Mouse (Mus musculus): ENCODE data around the gene Hspb1. TPM values are rescaled to one million over a fixed set of nuclear protein-coding genes. Genes with fewer than 3 reads are reported as not detected.
A peak's percentile ranks its signal among the peaks of the same experiment; 100 is the strongest.

The Hspb1 gene
- polyA plus RNA-seq, 1 experiment, result 71.0 TPM

DNA sequence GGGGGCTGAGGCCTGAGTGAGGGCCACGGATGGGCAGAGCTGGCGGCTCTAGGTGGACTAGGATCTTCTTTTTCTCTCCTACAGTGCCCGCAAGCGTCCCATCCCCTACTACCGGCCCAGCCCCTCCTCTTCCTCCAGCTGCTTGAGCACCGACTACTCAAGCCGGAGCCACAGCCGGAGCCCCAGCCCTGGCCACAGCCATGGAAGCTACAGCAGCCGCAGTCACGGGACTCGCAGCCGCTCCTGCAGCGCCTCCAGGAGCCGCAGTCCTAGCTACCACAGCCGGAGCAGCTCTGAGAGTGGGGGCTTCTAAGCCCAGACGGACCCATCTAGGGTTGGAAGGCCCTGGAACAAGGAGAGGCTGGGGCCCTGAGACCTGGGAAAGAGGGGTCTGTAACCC lies 14.7 kb upstream of the Hspb1 start:
- WGBS, result 10% methylated on average over 16 of the region's 16 CpGs
- Histone ChIP-seq H3K27ac (ENCODE audit: control insufficient read depth, insufficient read depth, low read depth, low read length, poor library complexity) (no peak overlapping the region), H3K4me3 (replicated peaks; ENCODE audit: control insufficient read depth, low read depth, low read length) (no peak overlapping the region), H3K4me1 (ENCODE audit: control insufficient read depth, insufficient read depth, low read length) (no peaks in the 10 kb centered on the region; the same call in 1 of the 2 replicates)
- TF ChIP-seq CTCF (IDR thresholded peaks at IDR 0.05; ENCODE audit: control insufficient read depth, insufficient read depth, low read length) (no peak), POLR2A (IDR thresholded peaks at IDR 0.05; ENCODE audit: borderline replicate concordance, control insufficient read depth, low read depth, low read length) (no peak)

DNA sequence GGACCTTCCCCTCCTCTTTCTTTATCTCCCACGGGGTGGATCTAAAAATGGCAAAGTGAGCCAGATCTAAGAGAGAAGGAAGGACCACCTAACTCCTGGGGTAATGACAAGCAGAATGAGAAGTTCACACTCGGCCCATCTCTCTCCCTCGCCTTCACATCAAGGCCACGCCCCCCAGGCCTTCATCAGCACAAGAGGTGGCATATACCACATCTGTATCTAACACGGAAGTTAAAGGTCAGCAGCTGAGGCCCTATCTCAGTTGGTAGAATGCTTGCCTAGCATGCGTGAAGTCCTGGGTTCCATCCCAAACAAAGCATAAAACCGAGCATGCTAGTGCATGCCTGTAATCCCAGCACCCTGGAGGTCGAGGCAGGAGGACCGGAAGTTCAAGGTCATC lies 14.0 kb upstream of the Hspb1 start:
- Histone ChIP-seq H3K4me1 (ENCODE audit: control insufficient read depth, insufficient read depth, low read length) (no peaks in the 10 kb centered on the region; the same call in 1 of the 2 replicates), H3K4me3 (replicated peaks; ENCODE audit: control insufficient read depth, low read depth, low read length) (no peak overlapping the region), H3K27ac (ENCODE audit: control insufficient read depth, insufficient read depth, low read depth, low read length, poor library complexity) (no peak overlapping the region)
- TF ChIP-seq CTCF (IDR thresholded peaks at IDR 0.05; ENCODE audit: control insufficient read depth, insufficient read depth, low read length), result no peak
- no peak for TF ChIP-seq POLR2A (IDR thresholded peaks at IDR 0.05; ENCODE audit: borderline replicate concordance, control insufficient read depth, low read depth, low read length)
- WGBS, result 59% methylated on average over 9 of the region's 9 CpGs

DNA sequence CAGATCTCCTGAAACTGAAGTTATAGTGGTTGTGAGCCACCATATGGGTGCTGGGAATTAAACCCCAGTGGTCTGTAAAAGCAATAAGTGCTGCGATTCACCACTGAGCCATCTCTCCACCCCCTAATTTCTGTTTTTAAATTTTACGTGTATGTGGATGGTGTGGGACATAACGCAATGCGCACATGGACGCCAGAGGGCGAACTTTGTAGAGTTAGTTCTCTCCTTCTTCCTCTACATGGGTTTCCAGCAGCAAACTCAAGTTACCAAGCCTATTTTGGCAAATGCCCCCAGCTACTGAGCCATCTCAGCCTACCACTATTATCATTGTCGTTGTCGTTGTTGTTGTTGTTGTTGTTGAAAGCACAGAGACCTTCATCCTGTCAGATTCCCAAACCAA lies 10.5 kb upstream of the Hspb1 start:
- 4% methylated on average over 8 of the region's 8 CpGs for WGBS
- H3K27ac ChIP-seq (ENCODE audit: control insufficient read depth, insufficient read depth, low read depth, low read length, poor library complexity), result no peak overlapping the region
- TF ChIP-seq CTCF (IDR thresholded peaks at IDR 0.05; ENCODE audit: control insufficient read depth, insufficient read depth, low read length), result peak; percentile 50
- no peak for TF ChIP-seq POLR2A (IDR thresholded peaks at IDR 0.05; ENCODE audit: borderline replicate concordance, control insufficient read depth, low read depth, low read length)
- no peaks in the 10 kb centered on the region; the same call in 1 of the 2 replicates for H3K4me1 ChIP-seq (ENCODE audit: control insufficient read depth, insufficient read depth, low read length)
- H3K4me3 ChIP-seq (replicated peaks; ENCODE audit: control insufficient read depth, low read depth, low read length), result no peak overlapping the region

DNA sequence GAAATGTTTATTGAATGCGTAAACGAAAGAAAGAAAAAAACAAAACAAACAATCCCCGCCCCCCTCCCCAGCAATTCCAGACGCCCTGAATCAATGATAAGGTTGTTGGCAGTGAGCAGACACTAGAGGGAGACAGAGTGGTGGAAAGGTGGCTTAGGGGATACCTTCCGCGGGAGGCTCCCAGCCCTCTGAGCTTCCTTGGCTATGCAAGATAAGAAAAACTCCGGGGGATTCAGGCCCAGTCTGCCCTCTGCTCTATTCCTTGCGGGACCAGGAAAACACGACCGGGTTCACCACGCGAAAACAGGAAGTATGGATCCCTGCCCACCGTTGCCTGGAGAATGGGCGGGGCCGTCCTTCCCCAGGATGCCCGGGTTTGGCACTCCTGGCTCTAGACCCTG lies 9.9 kb upstream of the Hspb1 start:
- TF ChIP-seq CTCF (IDR thresholded peaks at IDR 0.05; ENCODE audit: control insufficient read depth, insufficient read depth, low read length) (peak; percentile 51), POLR2A (IDR thresholded peaks at IDR 0.05; ENCODE audit: borderline replicate concordance, control insufficient read depth, low read depth, low read length) (no peak)
- H3K4me3 ChIP-seq (replicated peaks; ENCODE audit: control insufficient read depth, low read depth, low read length), result no peak overlapping the region
- WGBS, result 2% methylated on average over 16 of the region's 16 CpGs

DNA sequence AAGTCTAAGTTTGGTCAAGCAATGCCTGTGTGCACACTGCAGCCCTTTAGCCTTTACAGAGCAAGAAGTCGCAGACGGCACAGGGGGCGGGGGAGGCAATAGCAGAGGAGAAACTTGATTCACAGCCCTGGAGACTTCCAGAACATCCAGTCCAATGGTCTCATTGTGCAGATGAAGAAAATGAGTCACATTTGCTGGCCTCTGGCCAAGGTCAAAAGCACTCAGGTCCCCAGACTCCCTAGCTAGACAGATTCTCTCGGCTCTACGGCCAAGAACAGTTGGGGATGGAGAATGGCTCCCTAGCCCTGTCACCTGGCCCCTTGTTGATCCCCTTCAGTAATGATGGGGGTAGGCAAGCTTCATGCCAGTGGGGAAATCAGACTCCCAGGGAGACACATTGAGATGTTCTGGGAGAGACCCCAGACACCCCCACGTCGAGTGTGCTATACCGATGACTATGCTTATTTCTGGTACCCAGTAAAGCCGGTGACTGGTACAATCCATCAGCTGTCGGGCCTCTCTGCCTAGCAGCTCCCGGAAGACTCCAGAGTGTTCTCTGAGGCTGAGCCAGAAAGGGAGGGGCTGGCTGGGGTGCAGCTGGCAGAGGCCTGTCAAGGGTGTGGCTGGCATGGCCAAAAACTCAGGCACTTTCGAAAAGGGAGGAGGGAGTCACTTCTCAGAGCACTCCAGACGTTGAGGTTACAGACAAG lies 8.1 kb upstream of the Hspb1 start:
- TF ChIP-seq POLR2A (IDR thresholded peaks at IDR 0.05; ENCODE audit: borderline replicate concordance, control insufficient read depth, low read depth, low read length), result no peak
- no peak for TF ChIP-seq CTCF (IDR thresholded peaks at IDR 0.05; ENCODE audit: control insufficient read depth, insufficient read depth, low read length)
- Histone ChIP-seq H3K27ac (ENCODE audit: control insufficient read depth, insufficient read depth, low read depth, low read length, poor library complexity) (no peak overlapping the region), H3K4me3 (replicated peaks; ENCODE audit: control insufficient read depth, low read depth, low read length) (no peak overlapping the region), H3K4me1 (ENCODE audit: control insufficient read depth, insufficient read depth, low read length) (no peaks in the 10 kb centered on the region; the same call in 1 of the 2 replicates)
- 21% methylated on average over 13 of the region's 13 CpGs for WGBS

More for the DNA sequence above, 9.9 kb upstream of the Hspb1 start:
- Histone ChIP-seq H3K4me1 (ENCODE audit: control insufficient read depth, insufficient read depth, low read length) (no peaks in the 10 kb centered on the region; the same call in 1 of the 2 replicates), H3K27ac (ENCODE audit: control insufficient read depth, insufficient read depth, low read depth, low read length, poor library complexity) (no peak overlapping the region)

DNA sequence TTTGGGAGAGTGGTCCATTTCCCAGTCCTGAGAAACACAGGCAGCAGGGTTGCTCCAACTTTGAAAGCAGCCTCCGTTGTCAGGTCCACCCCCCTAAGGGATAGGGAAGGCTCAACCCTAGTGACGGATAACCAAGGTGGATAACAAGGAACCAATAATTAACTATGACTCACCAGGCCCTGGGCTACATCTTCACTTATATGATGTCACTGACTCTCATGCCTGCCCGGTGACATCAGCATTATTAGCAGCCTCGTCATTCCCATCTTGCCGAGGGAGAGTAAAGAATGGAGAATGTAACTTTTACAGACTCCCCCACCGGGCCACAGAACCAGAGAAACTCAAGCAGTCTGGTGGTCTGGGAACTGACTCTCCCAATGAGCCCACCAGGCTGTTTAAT lies 3.1 kb upstream of the Hspb1 start:
- TF ChIP-seq CTCF (IDR thresholded peaks at IDR 0.05; ENCODE audit: control insufficient read depth, insufficient read depth, low read length) (no peak), POLR2A (IDR thresholded peaks at IDR 0.05; ENCODE audit: borderline replicate concordance, control insufficient read depth, low read depth, low read length) (no peak)
- WGBS, result 80% methylated on average over 6 of the region's 6 CpGs
- Histone ChIP-seq H3K4me3 (replicated peaks; ENCODE audit: control insufficient read depth, low read depth, low read length) (no peak overlapping the region), H3K4me1 (ENCODE audit: control insufficient read depth, insufficient read depth, low read length) (no peaks in the 10 kb centered on the region), H3K27ac (ENCODE audit: control insufficient read depth, insufficient read depth, low read depth, low read length, poor library complexity) (no peak overlapping the region)

DNA sequence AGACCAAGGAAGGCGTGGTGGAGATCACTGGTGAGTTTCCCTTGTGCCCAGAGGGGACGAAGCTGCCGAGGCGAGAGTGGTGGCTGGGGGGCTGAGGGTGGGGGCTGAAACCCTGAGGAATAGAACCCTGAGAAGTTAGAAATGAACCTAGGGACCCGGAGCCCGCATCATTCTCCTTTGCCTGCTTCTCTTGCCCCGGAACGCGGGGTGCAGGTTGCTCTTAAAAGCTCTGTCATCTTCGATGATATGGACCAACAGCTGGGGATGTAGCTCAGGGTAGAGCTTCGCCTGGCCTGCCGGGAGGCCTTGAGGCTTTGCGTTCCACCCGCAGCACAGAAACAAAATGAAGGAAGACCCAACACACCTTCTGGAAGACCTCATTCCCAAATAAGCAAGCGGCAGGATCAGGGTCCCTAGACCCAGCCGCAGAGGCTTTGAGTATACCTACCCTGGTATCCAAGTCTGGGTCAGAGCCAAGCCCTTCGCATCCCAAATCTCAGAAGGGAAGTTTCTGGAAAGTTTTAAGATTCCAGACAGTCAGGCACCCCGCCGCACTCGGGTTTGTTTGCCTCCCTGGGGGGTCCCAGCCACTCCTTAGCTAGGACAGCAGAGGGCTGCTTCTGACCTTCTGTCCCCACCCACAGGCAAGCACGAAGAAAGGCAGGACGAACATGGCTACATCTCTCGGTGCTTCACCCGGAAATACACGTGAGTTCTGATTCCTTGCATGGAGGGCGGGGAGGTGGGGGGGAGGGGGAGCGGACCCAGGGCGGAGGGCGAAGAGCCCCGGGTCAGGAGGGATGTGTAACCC lies 891 bp downstream of the Hspb1 start:
- no peaks in the 10 kb centered on the region for H3K4me1 ChIP-seq (ENCODE audit: control insufficient read depth, insufficient read depth, low read length)
- no peak for TF ChIP-seq CTCF (IDR thresholded peaks at IDR 0.05; ENCODE audit: control insufficient read depth, insufficient read depth, low read length)
- TF ChIP-seq POLR2A (IDR thresholded peaks at IDR 0.05; ENCODE audit: borderline replicate concordance, control insufficient read depth, low read depth, low read length), result no peak
- no peak overlapping the region for H3K27ac ChIP-seq (ENCODE audit: control insufficient read depth, insufficient read depth, low read depth, low read length, poor library complexity)
- 6% methylated on average over 30 of the region's 30 CpGs for WGBS
- no peak overlapping the region for H3K4me3 ChIP-seq (replicated peaks; ENCODE audit: control insufficient read depth, low read depth, low read length)

DNA sequence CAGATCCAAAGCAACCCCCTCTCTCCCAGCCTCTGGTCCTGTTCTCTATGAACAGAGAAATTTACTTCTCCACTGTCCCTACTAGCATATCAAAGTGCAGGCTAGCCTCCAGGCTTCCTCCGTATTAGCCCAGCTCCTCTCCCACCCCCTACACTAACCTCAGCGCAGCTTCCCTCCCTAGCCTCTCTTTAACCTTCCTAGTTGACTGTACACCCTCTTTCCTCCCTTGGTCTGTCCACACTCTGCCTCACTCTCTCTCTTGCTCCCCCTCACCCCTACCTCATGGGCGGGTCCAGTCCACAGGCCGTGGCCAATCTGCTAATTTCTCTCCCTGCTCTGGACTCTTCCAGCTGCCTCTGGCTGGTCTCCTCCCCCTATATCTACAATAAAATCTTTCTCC lies 2.6 kb downstream of the Hspb1 start:
- Histone ChIP-seq H3K4me1 (ENCODE audit: control insufficient read depth, insufficient read depth, low read length) (no peaks in the 10 kb centered on the region), H3K4me3 (replicated peaks; ENCODE audit: control insufficient read depth, low read depth, low read length) (no peak overlapping the region), H3K27ac (ENCODE audit: control insufficient read depth, insufficient read depth, low read depth, low read length, poor library complexity) (no peak overlapping the region)
- TF ChIP-seq POLR2A (IDR thresholded peaks at IDR 0.05; ENCODE audit: borderline replicate concordance, control insufficient read depth, low read depth, low read length), result no peak
- no peak for TF ChIP-seq CTCF (IDR thresholded peaks at IDR 0.05; ENCODE audit: control insufficient read depth, insufficient read depth, low read length)
- WGBS, result 33% methylated on average over 4 of the region's 4 CpGs
